Mouse (Mus musculus) embryonic facial prominence, embryonic 14.5 days (tissue): ENCODE results near the gene Armh1. TPM values are rescaled to one million over a fixed set of nuclear protein-coding genes. Genes with fewer than 3 reads are reported as not detected.
A peak's percentile ranks its signal among the peaks of the same experiment; 100 is the strongest.
"Not testable (repeated sequence)": the region's sequence is repeated elsewhere in the genome, so short reads cannot be mapped to it uniquely, and the experiment has no call there.

Source experiments
- ATAC-seq: fragments of 200-750 bp; cut with Nextera tagmentation; 2 replicates; pipeline ENCODE4 v1.8.0; 2017; ENCODE audit warnings: low read depth, moderate number of reproducible peaks, moderate TSS enrichment
- DNase-seq: peaks from one replicate; pipeline ENCODE4 v3.0.0-alpha.2; 2015; ENCODE audit warnings: low spot score
- H3K27ac ChIP-seq: fragments of 300-500 bp; sonication (generic); replicated peaks from 2 replicates; pipeline ENCODE4 v1.5.1; 2014; ENCODE audit warnings: low read depth, mild to moderate bottlenecking, low read length, moderate library complexity
- H3K27me3 ChIP-seq: fragments of 300-500 bp; sonication (generic); replicated peaks from 2 replicates; pipeline ENCODE4 v1.6.1; 2014; ENCODE audit warnings: low read length; ENCODE audit not compliant: control insufficient read depth, insufficient read depth
- H3K36me3 ChIP-seq: fragments of 300-500 bp; sonication (generic); 2 replicates; pipeline ENCODE4 v1.6.1; 2014; ENCODE audit warnings: low read length, mixed read lengths; ENCODE audit not compliant: control insufficient read depth, insufficient read depth
- H3K4me1 ChIP-seq: fragments of 300-500 bp; sonication (generic); 2 replicates; pipeline ENCODE4 v1.6.1; 2014; ENCODE audit warnings: antibody characterized with exemption, low read length; ENCODE audit not compliant: control insufficient read depth, insufficient read depth
- H3K4me2 ChIP-seq: fragments of 300-500 bp; sonication (generic); 2 replicates; pipeline ENCODE4 v1.6.1; 2014; ENCODE audit warnings: low read depth, mild to moderate bottlenecking, low read length, moderate library complexity, mixed read lengths
- H3K4me3 ChIP-seq: fragments of 300-500 bp; sonication (generic); 2 replicates; pipeline ENCODE4 v1.5.1; 2014; ENCODE audit warnings: low read depth, mild to moderate bottlenecking, low read length
- H3K9ac ChIP-seq: fragments of 300-500 bp; sonication (generic); 2 replicates; pipeline ENCODE4 v1.6.1; 2014; ENCODE audit warnings: low read depth, mild to moderate bottlenecking, low read length, moderate library complexity, mixed read lengths
- H3K9me3 ChIP-seq: fragments of 300-500 bp; sonication (generic); 2 replicates; pipeline ENCODE4 v1.6.1; 2016; ENCODE audit warnings: low read length; ENCODE audit not compliant: control insufficient read depth
- WGBS: fragments of 180-500 bp; shearing (Covaris S2); extraction: QIAGEN DNeasy Blood & Tissue Kit; methylation state at CpG from one replicate; pipeline ENCODE4 v1.1.7; 2014; 5-methylcytosine and 5-hydroxymethylcytosine counted together
- polyA plus RNA-seq: library from polyadenylated mRNA; unstranded; fragments of >200 nt; fragmentation: Nextera tagmentation; extraction: Ambion mirVana; gene quantifications from 2 replicates; pipeline ENCODE4 v1.2.1, GENCODE M21; 2014

Armh1 gene
- polyA plus RNA-seq, 1 experiment from 2014 or later, result 1.8 TPM

GRCm38 (mm10) chr4:117259909-117260308 is 8.0 kb upstream of the Armh1 start:
- H3K27ac ChIP-seq, H3K9ac ChIP-seq, H3K9me3 ChIP-seq, ATAC-seq, H3K27me3 ChIP-seq, H3K4me1 ChIP-seq, H3K4me3 ChIP-seq, H3K4me2 ChIP-seq, DNase-seq, H3K36me3 ChIP-seq: not testable (repeated sequence)
- 72% methylated on average over 6 of the region's 6 CpGs for WGBS

DNA sequence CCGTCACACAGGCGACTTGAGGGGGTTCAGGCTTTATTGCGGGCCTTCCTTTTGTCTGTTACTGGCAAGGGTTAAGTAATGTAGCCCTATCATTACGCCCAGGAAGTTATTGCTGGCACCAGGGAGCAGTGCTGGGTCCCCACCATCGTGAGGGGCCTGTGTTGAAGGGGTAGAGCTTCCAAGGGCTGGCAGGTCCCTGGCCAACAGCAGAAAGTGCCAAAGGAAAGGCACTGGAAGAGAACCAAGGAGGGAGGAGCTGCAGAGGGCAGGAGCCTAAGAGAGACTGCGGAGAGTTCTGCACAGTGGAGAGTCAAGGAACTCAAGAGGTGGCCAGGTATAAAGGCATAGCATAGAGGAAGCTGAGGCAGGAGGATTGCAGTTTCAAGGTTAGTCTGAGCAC is 2.7 kb upstream of the Armh1 start:
- H3K9ac ChIP-seq, result no peak overlapping the region
- whole genome bisulfite sequencing, result 55% methylated on average over 6 of the region's 6 CpGs
- H3K4me3 ChIP-seq, result no peak overlapping the region
- H3K4me1 ChIP-seq, result peaks cover 9% of the 10 kb centered on the region
- no peak overlapping the region for H3K4me2 ChIP-seq
- no peak for DNase-seq
- ATAC-seq, result no peak
- no peaks in the 10 kb centered on the region for H3K36me3 ChIP-seq
- H3K27ac ChIP-seq, result no peak overlapping the region
- H3K27me3 ChIP-seq, result no peaks in the 10 kb centered on the region
- no peaks in the 10 kb centered on the region for H3K9me3 ChIP-seq

- H3K4me1 ChIP-seq, result peaks cover 9% of the 10 kb centered on the region
- no peak overlapping the region for H3K9ac ChIP-seq
- H3K4me3 ChIP-seq, result no peak overlapping the region
- H3K36me3 ChIP-seq, result no peaks in the 10 kb centered on the region
- no peak overlapping the region for H3K27ac ChIP-seq
- 53% methylated on average over 5 of the region's 5 CpGs for WGBS
- DNase-seq, result no peak
- no peak for ATAC-seq
- no peaks in the 10 kb centered on the region for H3K27me3 ChIP-seq
- 0 out of 2 replicates have a peak overlapping the region, but pooled peaks have one; percentile 15 for H3K4me2 ChIP-seq
- no peaks in the 10 kb centered on the region for H3K9me3 ChIP-seq
Measured at GRCm38 (mm10) chr4:117254017-117254627, 2.2 kb upstream of the Armh1 start.

- H3K27ac ChIP-seq, result peak overlapping the region; percentile 88; the same call in 1 of the 2 replicates
- peaks cover 9% of the 10 kb centered on the region for H3K4me1 ChIP-seq
- H3K9ac ChIP-seq, result no peak overlapping the region
- no peaks in the 10 kb centered on the region for H3K36me3 ChIP-seq
- DNase-seq (no peak), ATAC-seq (no peak)
- H3K4me2 ChIP-seq, result peak overlapping the region; percentile 77; the same call in 1 of the 2 replicates
- WGBS, result 59% methylated on average over 12 of the region's 12 CpGs
- no peaks in the 10 kb centered on the region for H3K9me3 ChIP-seq
- H3K27me3 ChIP-seq, result no peaks in the 10 kb centered on the region
- H3K4me3 ChIP-seq, result no peak overlapping the region
Measured at GRCm38 (mm10) chr4:117253218-117254016, 1.5 kb upstream of the Armh1 start.

GRCm38 (mm10) chr4:117252755-117253154 is 830 bp upstream of the Armh1 start:
- H3K27me3 ChIP-seq, result no peaks in the 10 kb centered on the region
- H3K4me3 ChIP-seq, result peak overlapping the region; percentile 59
- H3K27ac ChIP-seq, result peak overlapping the region; percentile 88
- no peaks in the 10 kb centered on the region for H3K36me3 ChIP-seq
- ATAC-seq (no peak), DNase-seq (no peak)
- H3K4me1 ChIP-seq, result peaks cover 9% of the 10 kb centered on the region
- 83% methylated on average over 5 of the region's 5 CpGs for WGBS
- peak overlapping the region; percentile 77 for H3K4me2 ChIP-seq
- H3K9ac ChIP-seq, result 0 out of 2 replicates have a peak overlapping the region, but pooled peaks have one; percentile 68
- H3K9me3 ChIP-seq, result no peaks in the 10 kb centered on the region

DNA sequence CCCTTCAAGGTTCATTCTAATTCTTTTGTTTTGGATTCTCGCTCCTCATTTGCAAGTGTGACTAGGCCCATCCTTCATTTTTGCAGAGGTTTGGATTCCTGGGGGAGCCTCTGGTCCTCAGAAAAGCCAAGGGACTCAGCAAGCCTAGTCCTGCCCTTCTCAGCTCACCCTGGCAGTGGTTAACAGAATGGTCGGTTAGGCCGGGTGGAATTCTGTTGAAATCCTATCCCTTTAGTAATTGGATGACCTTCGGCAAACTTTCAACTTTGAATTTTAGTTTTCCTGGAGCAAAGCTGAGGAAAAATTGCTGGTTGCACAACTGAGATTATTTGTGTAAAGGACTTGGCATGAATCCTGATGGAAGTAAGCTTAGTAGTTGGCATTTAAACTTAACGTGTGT is 426 bp upstream of the Armh1 start:
- peak overlapping the region; percentile 59 for H3K4me3 ChIP-seq
- peak; percentile 80 for DNase-seq
- H3K27ac ChIP-seq, result peak overlapping the region; percentile 88
- H3K9ac ChIP-seq, result peak overlapping the region; percentile 68
- H3K4me1 ChIP-seq, result peaks cover 9% of the 10 kb centered on the region
- H3K36me3 ChIP-seq, result no peaks in the 10 kb centered on the region
- WGBS, result 5% methylated on average over 5 of the region's 5 CpGs
- H3K4me2 ChIP-seq, result peak overlapping the region; percentile 77
- H3K9me3 ChIP-seq, result no peaks in the 10 kb centered on the region
- H3K27me3 ChIP-seq, result no peaks in the 10 kb centered on the region
- ATAC-seq, result peak; percentile 56

DNA sequence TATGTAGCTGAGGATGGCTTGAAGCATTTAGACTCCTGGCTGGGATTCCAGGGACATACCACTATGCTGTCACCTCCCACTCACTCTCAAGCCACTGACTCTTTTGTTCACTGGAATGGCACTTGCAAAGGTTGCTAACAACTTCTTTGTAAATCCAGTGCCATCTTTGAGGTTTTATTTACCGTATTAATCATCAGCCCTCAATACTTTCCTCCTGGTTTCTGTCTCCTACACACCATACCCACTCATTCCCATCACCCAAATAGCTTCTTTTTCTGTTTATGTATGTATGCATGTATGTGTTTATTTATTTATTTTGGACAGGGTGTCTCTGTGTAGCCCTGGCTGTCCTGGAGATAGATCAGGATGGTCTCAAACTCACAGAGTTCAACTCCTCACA is 943 bp downstream of the Armh1 start:
- Histone ChIP-seq H3K27ac (no peak overlapping the region), H3K4me3 (no peak overlapping the region), H3K27me3 (no peaks in the 10 kb centered on the region), H3K9ac (no peak overlapping the region), H3K36me3 (no peaks in the 10 kb centered on the region), H3K9me3 (no peaks in the 10 kb centered on the region), H3K4me2 (peak overlapping the region; percentile 77), H3K4me1 (peaks cover 9% of the 10 kb centered on the region)
- ATAC-seq, result no peak
- 76% methylated on average over 1 of the region's 1 CpGs for WGBS
- no peak for DNase-seq

- Histone ChIP-seq H3K27ac (peak overlapping the region; percentile 75), H3K36me3 (no peaks in the 10 kb centered on the region), H3K27me3 (no peaks in the 10 kb centered on the region), H3K4me2 (no peak overlapping the region), H3K9ac (no peak overlapping the region), H3K4me1 (peaks cover 11% of the 10 kb centered on the region), H3K4me3 (no peak overlapping the region), H3K9me3 (no peaks in the 10 kb centered on the region)
- peak; percentile 62 for DNase-seq
- ATAC-seq, result peak; percentile 41
- 56% methylated on average over 6 of the region's 6 CpGs for WGBS
Measured at GRCm38 (mm10) chr4:117240867-117241266, 11.1 kb downstream of the Armh1 start.
